Mouse (Mus musculus) stomach, postnatal 0 days (tissue): Measurements from ENCODE around the gene Arx. TPM values are rescaled to one million over a fixed set of nuclear protein-coding genes. Genes with fewer than 3 reads are reported as not detected.

Source experiments
- ATAC-seq: fragments of 200-750 bp; cut with Nextera tagmentation; 2 replicates; pipeline ENCODE4 v1.8.0; 2017; ENCODE audit not compliant: low FRiP score, low TSS enrichment
- DNase-seq: peaks from one replicate; pipeline ENCODE4 v3.0.0-alpha.2; 2016; ENCODE audit warnings: low spot score
- H3K27ac ChIP-seq: fragments of 300-500 bp; sonication (generic); replicated peaks from 2 replicates; pipeline ENCODE4 v1.5.1; 2014; ENCODE audit warnings: mild to moderate bottlenecking, control low read depth
- H3K27me3 ChIP-seq: fragments of 300-500 bp; sonication (generic); 2 replicates; pipeline ENCODE4 v1.6.1; 2014; ENCODE audit warnings: low read length; ENCODE audit not compliant: control insufficient read depth, insufficient read depth
- H3K36me3 ChIP-seq: fragments of 300-500 bp; sonication (generic); 2 replicates; pipeline ENCODE4 v1.6.1; 2014; ENCODE audit warnings: low read length, mixed read lengths; ENCODE audit not compliant: control insufficient read depth, insufficient read depth
- H3K4me1 ChIP-seq: fragments of 300-500 bp; sonication (generic); replicated peaks from 2 replicates; pipeline ENCODE4 v1.6.1; 2014; ENCODE audit warnings: antibody characterized with exemption; ENCODE audit not compliant: control insufficient read depth, insufficient read depth
- H3K4me2 ChIP-seq: fragments of 300-500 bp; sonication (generic); replicated peaks from 2 replicates; pipeline ENCODE4 v1.6.1; 2014; ENCODE audit warnings: low read depth, mild to moderate bottlenecking, control low read depth, moderate library complexity
- H3K4me3 ChIP-seq: fragments of 300-500 bp; sonication (generic); 2 replicates; pipeline ENCODE4 v1.5.1; 2014; ENCODE audit warnings: low read depth, low read length, control low read depth
- H3K9ac ChIP-seq: fragments of 300-500 bp; sonication (generic); 2 replicates; pipeline ENCODE4 v1.6.1; 2014; ENCODE audit warnings: mild to moderate bottlenecking, low read length, control low read depth, mixed read lengths
- H3K9me3 ChIP-seq: fragments of 300-500 bp; sonication (generic); 2 replicates; pipeline ENCODE4 v1.6.1; 2016; ENCODE audit warnings: low read length; ENCODE audit not compliant: control insufficient read depth
- CTCF ChIP-seq: IDR thresholded peaks from 2 replicates; pipeline ENCODE4 v1.5.1; 2016; ENCODE audit warnings: antibody characterized with exemption, low read depth, mild to moderate bottlenecking, moderate library complexity
- EP300 ChIP-seq: optimal IDR thresholded peaks from 2 replicates; pipeline ENCODE3; 2016; ENCODE audit warnings: antibody characterized with exemption
- WGBS: fragments of 180-500 bp; shearing (Covaris S2); extraction: QIAGEN DNeasy Blood & Tissue Kit; methylation state at CpG from one replicate; pipeline ENCODE4 v1.1.7; 2014; 5-methylcytosine and 5-hydroxymethylcytosine counted together
- polyA plus RNA-seq: library from polyadenylated mRNA; unstranded; fragments of >200 nt; fragmentation: Nextera tagmentation; extraction: Ambion mirVana; gene quantifications from 2 replicates; pipeline ENCODE4 v1.2.1, GENCODE M21; 2015

Gene Arx
- polyA plus RNA-seq, 1 experiment from 2014 or later, result 0.32 TPM

DNA sequence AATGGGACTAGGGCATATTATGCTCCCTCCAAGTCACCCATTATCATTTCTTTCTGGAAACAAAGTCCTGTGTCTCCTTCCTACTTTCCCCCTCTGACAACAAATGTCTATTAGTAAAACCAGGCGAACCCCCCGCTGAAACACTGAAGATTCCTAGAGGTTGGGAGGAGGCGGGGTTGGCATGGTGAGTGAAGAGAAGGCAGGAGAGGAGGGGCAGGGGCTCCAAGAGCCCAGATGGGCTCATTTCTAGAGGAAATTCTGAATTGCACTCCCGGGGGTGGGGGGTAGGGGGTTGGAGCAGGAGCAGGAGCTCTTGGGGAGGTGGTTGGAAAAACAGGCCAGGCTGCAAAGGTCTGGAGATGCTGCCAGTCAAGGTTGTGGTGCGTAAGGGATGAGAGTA, 9.6 kb downstream of the Arx start:
- no peaks in the 10 kb centered on the region for H3K9me3 ChIP-seq
- DNase-seq (no peak), ATAC-seq (no peak)
- H3K4me1 ChIP-seq, result no peaks in the 10 kb centered on the region
- no peak overlapping the region for H3K27ac ChIP-seq
- no peak overlapping the region for H3K4me3 ChIP-seq
- TF ChIP-seq CTCF (no peak), EP300 (no peak)
- H3K27me3 ChIP-seq, result 0 out of 2 replicates have a peak, but pooled peaks cover 3% of the 10 kb centered on the region
- no peaks in the 10 kb centered on the region for H3K36me3 ChIP-seq
- no peak overlapping the region for H3K4me2 ChIP-seq
- H3K9ac ChIP-seq, result no peak overlapping the region
- WGBS, result 20% methylated on average over 5 of the region's 5 CpGs

GRCm38 (mm10) chrX:93297001-93297441, 10.8 kb downstream of the Arx start:
- Histone ChIP-seq H3K4me3 (peak overlapping the region; percentile 19), H3K9ac (no peak overlapping the region), H3K36me3 (no peaks in the 10 kb centered on the region), H3K9me3 (no peaks in the 10 kb centered on the region), H3K27ac (no peak overlapping the region), H3K4me1 (no peaks in the 10 kb centered on the region), H3K4me2 (peak overlapping the region; percentile 39), H3K27me3 (0 out of 2 replicates have a peak, but pooled peaks cover 3% of the 10 kb centered on the region)
- WGBS, result 14% methylated on average over 39 of the region's 40 CpGs
- DNase-seq (no peak), ATAC-seq (no peak)
- TF ChIP-seq CTCF (no peak), EP300 (no peak)

- TF ChIP-seq CTCF, result no peak
- no peak for TF ChIP-seq EP300
- Histone ChIP-seq H3K27me3 (0 out of 2 replicates have a peak, but pooled peaks cover 3% of the 10 kb centered on the region), H3K27ac (no peak overlapping the region), H3K9ac (no peak overlapping the region), H3K4me1 (no peaks in the 10 kb centered on the region), H3K36me3 (no peaks in the 10 kb centered on the region), H3K4me2 (peak overlapping the region; percentile 41), H3K4me3 (peak overlapping the region; percentile 25; the same call in 1 of the 2 replicates), H3K9me3 (no peaks in the 10 kb centered on the region)
- 11% methylated on average over 37 of the region's 43 CpGs for WGBS
- ATAC-seq, result no peak
- DNase-seq, result no peak
Measured at GRCm38 (mm10) chrX:93299046-93299626, 12.9 kb downstream of the Arx start.

- TF ChIP-seq EP300, result no peak
- TF ChIP-seq CTCF, result no peak
- WGBS, result 30% methylated on average over 6 of the region's 6 CpGs
- H3K27me3 ChIP-seq, result no peaks in the 10 kb centered on the region
- H3K4me2 ChIP-seq, result no peak overlapping the region
- H3K9me3 ChIP-seq, result no peaks in the 10 kb centered on the region
- no peak overlapping the region for H3K9ac ChIP-seq
- H3K36me3 ChIP-seq, result no peaks in the 10 kb centered on the region
- H3K4me1 ChIP-seq, result no peaks in the 10 kb centered on the region
- no peak for DNase-seq
- ATAC-seq, result no peak
- H3K27ac ChIP-seq, result no peak overlapping the region
- no peak overlapping the region for H3K4me3 ChIP-seq
Measured at GRCm38 (mm10) chrX:93299771-93300170, 13.5 kb downstream of the Arx start.

DNA sequence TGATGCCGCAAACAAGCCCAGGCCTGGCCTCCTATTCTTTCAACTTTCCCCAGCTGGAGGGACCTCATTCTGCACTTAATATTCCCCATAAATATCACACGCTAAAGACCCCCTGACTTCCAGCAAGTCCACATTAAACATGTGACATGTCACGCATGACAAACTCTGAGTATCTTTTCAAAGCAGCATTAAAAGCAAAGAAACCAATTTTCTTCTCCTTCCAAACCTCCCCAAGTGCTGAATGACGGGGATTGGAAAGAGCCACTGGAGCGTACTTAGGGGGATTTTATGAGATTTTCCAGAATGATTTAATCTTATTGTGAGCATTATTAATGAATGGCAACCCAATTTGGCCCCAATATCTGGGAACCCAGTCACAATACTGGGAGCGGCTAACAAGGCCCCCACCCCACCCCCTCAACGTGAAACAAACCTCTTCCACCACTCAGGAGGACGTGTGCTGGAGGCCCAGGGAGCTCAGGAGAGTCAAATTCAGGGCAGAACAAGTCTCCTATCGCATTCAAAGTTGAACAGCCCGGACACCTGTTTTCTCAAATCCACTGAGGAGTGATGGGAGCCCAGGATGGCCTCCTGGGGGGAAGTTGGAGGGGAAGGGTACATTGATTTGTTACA, 14.1 kb downstream of the Arx start:
- 34% methylated on average over 10 of the region's 10 CpGs for WGBS
- ATAC-seq (no peak), DNase-seq (no peak)
- H3K4me3 ChIP-seq, result no peak overlapping the region
- no peak overlapping the region for H3K9ac ChIP-seq
- no peaks in the 10 kb centered on the region for H3K27me3 ChIP-seq
- TF ChIP-seq CTCF (no peak), EP300 (no peak)
- no peaks in the 10 kb centered on the region for H3K4me1 ChIP-seq
- H3K27ac ChIP-seq, result no peak overlapping the region
- no peak overlapping the region for H3K4me2 ChIP-seq
- H3K36me3 ChIP-seq, result no peaks in the 10 kb centered on the region
- H3K9me3 ChIP-seq, result no peaks in the 10 kb centered on the region

GRCm38 (mm10) chrX:93301798-93302197, 15.6 kb downstream of the Arx start:
- TF ChIP-seq CTCF (no peak), EP300 (no peak)
- H3K9ac ChIP-seq, result no peak overlapping the region
- H3K4me2 ChIP-seq, result no peak overlapping the region
- ATAC-seq (no peak), DNase-seq (no peak)
- H3K27me3 ChIP-seq, result no peaks in the 10 kb centered on the region
- no peaks in the 10 kb centered on the region for H3K9me3 ChIP-seq
- no peak overlapping the region for H3K4me3 ChIP-seq
- H3K27ac ChIP-seq, result no peak overlapping the region
- H3K36me3 ChIP-seq, result no peaks in the 10 kb centered on the region
- H3K4me1 ChIP-seq, result no peaks in the 10 kb centered on the region
- WGBS, result 15% methylated on average over 7 of the region's 7 CpGs
